Mouse (Mus musculus) neutrophil, adult 65 days (primary cell): Measurements from ENCODE around the gene Rpp38. TPM values are rescaled to one million over a fixed set of nuclear protein-coding genes. Genes with fewer than 3 reads are reported as not detected.

ENCODE experiments used
- total RNA-seq: library from RNA; stranded (reverse); gene quantifications from 2 replicates; pipeline ENCODE4 v1.2.4, GENCODE M21; 2023

Gene Rpp38
- total RNA-seq = 0.66 TPM in 1 of 2 replicates, not detected in the other

GRCm38 (mm10) chr2:3332484-3333242 is at the start of gene Rpp38:
Gene Rpp38, minus strand, starts transcription at chr2:3332643.

GRCm38 (mm10) chr2:3335611-3336301 is 3.3 kb upstream of the Rpp38 start, which contains the start of gene Acbd7:
Gene Acbd7, plus strand, starts transcription at chr2:3336168.

GRCm38 (mm10) chr2:3283602-3284472 is 48.6 kb downstream of the Rpp38 start, which contains the start of gene Nmt2:
Gene Nmt2, plus strand, starts transcription at chr2:3284212.

Other genes with a start within 250 kb of the Rpp38 start
- 0.11 and 0.32 TPM in 2 replicates for gene Fam171a1, start 218.4 kb downstream of the Rpp38 start, total RNA-seq
- 6.9 and 10.6 TPM in 2 replicates for gene Nmt2, start 48.4 kb downstream of the Rpp38 start, total RNA-seq
- not detected in 2 replicates for gene Acbd7, start 3.5 kb upstream of the Rpp38 start, total RNA-seq
- gene Olah, start 64.6 kb upstream of the Rpp38 start, total RNA-seq = 0.25 TPM in 1 of 2 replicates, not detected in the other
- gene Meig1, start 90.0 kb upstream of the Rpp38 start, total RNA-seq = 2.7 TPM in 1 of 2 replicates, not detected in the other
- gene Dclre1c, start 91.5 kb upstream of the Rpp38 start, total RNA-seq = 70.9 and 115 TPM in 2 replicates
- 1.3 and 1.8 TPM in 2 replicates for gene Suv39h2, start 142.4 kb upstream of the Rpp38 start, total RNA-seq
- gene Gm45902, start 180.1 kb upstream of the Rpp38 start, total RNA-seq = 15.1 and 19.4 TPM in 2 replicates
- 97.2 and 130 TPM in 2 replicates for gene Hspa14, start 180.2 kb upstream of the Rpp38 start, total RNA-seq
- gene Cdnf, start 180.4 kb upstream of the Rpp38 start, total RNA-seq = 0.92 and 1.1 TPM in 2 replicates
- gene Fam107b, start 237.8 kb upstream of the Rpp38 start, total RNA-seq = 382 and 393 TPM in 2 replicates